Mouse (Mus musculus) kidney, adult 10 weeks (tissue): Measurements from ENCODE around the gene B230219D22Rik. TPM values are rescaled to one million over a fixed set of nuclear protein-coding genes. Genes with fewer than 3 reads are reported as not detected.

Experiments
- polyA plus RNA-seq: library from polyadenylated mRNA; stranded (reverse); fragments of 350-450 nt; fragmentation: Illumina TruSeq; extraction: RNeasy Lipid Tissue Mini Kit (QIAGEN cat#74804); gene quantifications from one replicate; pipeline ENCODE4 v1.2.3, GENCODE M21; 2014; ENCODE audit warnings: low read depth, low replicate concordance

The B230219D22Rik gene
- polyA plus RNA-seq: 133 TPM

GRCm38 (mm10) chr13:55692535-55693242 lies at the start of gene B230219D22Rik:
Gene B230219D22Rik, plus strand, starts transcription at chr13:55693124.

DNA sequence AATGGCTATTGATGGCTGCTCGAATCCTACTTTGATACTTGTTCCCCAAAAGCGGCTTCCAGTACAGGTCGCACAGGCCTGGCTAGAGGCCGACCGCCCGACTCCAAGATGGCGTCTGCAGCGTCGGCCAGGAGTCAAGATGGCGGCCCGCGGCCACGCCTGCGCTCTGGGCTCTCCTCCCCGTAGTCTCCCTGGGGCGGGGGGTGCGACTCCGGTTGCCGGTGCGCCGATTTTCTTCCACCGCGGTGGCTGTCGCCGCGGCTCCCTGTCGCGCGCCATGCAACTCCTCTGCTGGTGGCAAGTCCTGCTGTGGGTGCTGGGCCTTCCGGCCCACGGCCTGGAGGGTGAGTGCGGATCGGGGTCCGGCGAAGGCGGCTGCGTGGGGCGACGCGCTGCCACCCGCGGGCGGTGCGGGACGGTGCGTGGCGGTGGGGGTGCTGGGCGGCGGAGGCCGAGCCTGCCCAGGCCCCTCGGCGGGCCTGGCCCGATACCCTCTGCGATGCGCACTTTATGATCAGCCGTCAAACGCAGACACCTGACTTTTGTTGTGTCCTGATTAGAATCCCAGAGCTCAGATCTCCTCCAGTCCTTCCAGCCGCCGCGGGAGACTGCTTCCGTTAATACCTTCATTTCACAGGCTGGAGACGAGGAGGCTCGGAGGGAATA lies 21.7 kb downstream of the B230219D22Rik start, which contains the start of gene Txndc15:
Gene Txndc15, plus strand, starts transcription at position 150 of the 666 bp plus-strand sequence.

GRCm38 (mm10) chr13:55727120-55727838 lies 34.4 kb downstream of the B230219D22Rik start, which contains the start of gene Pcbd2:
Gene Pcbd2, plus strand, starts transcription at chr13:55727368.

Other genes with a start within 250 kb of the B230219D22Rik start
- gene Grk6, start 248.1 kb upstream of the B230219D22Rik start, polyA plus RNA-seq: 3.1 TPM
- not detected for gene Prr7, start 228.9 kb upstream of the B230219D22Rik start, polyA plus RNA-seq
- gene Dbn1, start 205.0 kb upstream of the B230219D22Rik start, polyA plus RNA-seq: 1.0 TPM
- gene Pdlim7, start 179.4 kb upstream of the B230219D22Rik start, polyA plus RNA-seq: 0.40 TPM
- gene Dok3, start 163.8 kb upstream of the B230219D22Rik start, polyA plus RNA-seq: not detected
- gene Ddx41, start 156.5 kb upstream of the B230219D22Rik start, polyA plus RNA-seq: 1.7 TPM
- gene Fam193b, start 122.0 kb upstream of the B230219D22Rik start, polyA plus RNA-seq: 3.2 TPM
- 45.7 TPM for gene Tmed9, start 119.4 kb upstream of the B230219D22Rik start, polyA plus RNA-seq
- 1.7 TPM for gene B4galt7, start 93.2 kb upstream of the B230219D22Rik start, polyA plus RNA-seq
- gene Caml, start 70.1 kb upstream of the B230219D22Rik start, polyA plus RNA-seq: 48.5 TPM
- gene Ddx46, start 58.1 kb upstream of the B230219D22Rik start, polyA plus RNA-seq: 56.2 TPM
- gene Txndc15, start 21.5 kb downstream of the B230219D22Rik start, polyA plus RNA-seq: 121 TPM
- 18.8 TPM for gene Pcbd2, start 34.2 kb downstream of the B230219D22Rik start, polyA plus RNA-seq
- gene Catsper3, start 91.4 kb downstream of the B230219D22Rik start, polyA plus RNA-seq: not detected
- not detected for gene Pitx1, start 143.1 kb downstream of the B230219D22Rik start, polyA plus RNA-seq